Comparison of ENCODE assay signal across 8 mouse cellular contexts in the genomic region with DNA sequence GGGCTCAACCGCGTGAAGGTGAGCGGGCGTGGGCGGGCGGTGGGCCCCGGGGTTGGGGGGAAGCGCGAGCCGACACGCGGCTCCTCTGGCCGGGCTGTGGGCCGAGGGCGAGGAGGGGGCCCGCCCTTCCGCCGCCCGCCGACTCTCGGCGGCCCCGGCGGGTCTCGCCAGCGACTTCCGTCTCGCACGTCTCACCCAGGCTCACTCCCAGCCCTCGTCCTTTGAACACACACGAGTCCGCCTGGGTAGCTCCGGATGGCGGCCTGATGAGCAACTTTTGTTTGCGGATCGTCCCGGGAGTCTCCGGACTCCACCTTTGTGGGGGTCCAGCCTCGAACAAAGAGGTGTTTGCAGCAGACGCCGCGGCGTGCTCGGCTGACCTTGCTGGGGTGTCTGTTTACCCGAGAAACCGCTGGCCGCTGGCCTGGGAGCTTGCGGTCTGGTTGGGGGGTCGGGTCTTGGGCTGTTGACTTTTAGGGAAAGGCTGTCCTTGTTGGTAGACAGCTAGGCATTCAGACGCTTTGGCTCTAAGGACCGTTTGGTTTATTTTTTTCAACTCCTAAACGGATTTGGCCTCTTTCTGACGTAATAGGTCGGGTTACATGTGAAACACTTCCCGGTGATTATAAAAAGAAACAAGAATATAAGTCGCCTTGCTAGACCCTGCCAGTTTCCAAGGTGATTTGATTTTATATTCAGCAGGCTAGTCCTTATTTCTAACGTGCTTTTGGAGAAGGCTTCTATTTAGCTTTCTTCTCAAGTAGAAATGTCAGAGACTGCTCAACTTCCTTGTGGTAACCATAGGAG. TPM values are rescaled to one million over a fixed set of nuclear protein-coding genes. Genes with fewer than 3 reads are reported as not detected.
DNase-seq lines count a peak whose midpoint lies in the region; ATAC-seq and TF ChIP-seq lines count a peak whose summit lies in the region.

No protein-coding gene starts in this region.

- WGBS in heart, adult 2 months, result under 1% methylated on average over 57 of the region's 57 CpGs
- WGBS in limb, embryonic 10.5 days, result under 1% methylated on average over 56 of the region's 57 CpGs
- under 1% methylated on average over 56 of the region's 57 CpGs for WGBS in spleen, adult 2 months

- intact Hi-C loops in heart, adult 2 months (cut with DNase I), result loop anchor here (2.0 kb wide), 1 partner anchor 21 kb away; the partner anchor contains the start of gene Rpf1
- intact Hi-C loops in heart, postnatal 14 days (cut with DNase I), result loop anchor here (2.0 kb wide), 1 partner anchor 21 kb away; the partner anchor contains the start of gene Rpf1

- H3K4me1 ChIP-seq in heart, adult 2 months (ENCODE audit: control insufficient read depth, insufficient read depth, low read length), result peaks cover 15% of the 10 kb centered on the region
- peaks cover 17% of the 10 kb centered on the region for H3K4me1 ChIP-seq in limb, embryonic 10.5 days
- peaks cover 7% of the 10 kb centered on the region for H3K4me1 ChIP-seq in spleen, adult 2 months (ENCODE audit: control insufficient read depth, insufficient read depth, insufficient read length)

- H3K9ac ChIP-seq in heart, adult 2 months (ENCODE audit: low read depth, low read length), result peak overlapping the region; percentile 94

- peaks cover 35% of the 10 kb centered on the region for H3K36me3 ChIP-seq in heart, adult 2 months (ENCODE audit: control insufficient read depth, insufficient read depth, low read length)
- peaks cover 37% of the 10 kb centered on the region for H3K36me3 ChIP-seq in limb, embryonic 10.5 days
- peaks cover 7% of the 10 kb centered on the region for H3K36me3 ChIP-seq in spleen, adult 2 months (ENCODE audit: control insufficient read depth, insufficient read depth, low read length)

- peak overlapping the region; percentile 92 for H3K4me3 ChIP-seq in heart, adult 2 months
- peak overlapping the region; percentile 88 for H3K4me3 ChIP-seq in limb, embryonic 10.5 days
- H3K4me3 ChIP-seq in spleen, adult 2 months (ENCODE audit: extremely low read depth, insufficient read depth, insufficient read length), result peak overlapping the region; percentile 99

- DNase-seq in heart, adult 2 months, result no peak
- DNase-seq in heart, adult 11 months, result no peak
- DNase-seq in adipocyte (ENCODE audit: low spot score), result peak; percentile 77
- peak; percentile 72 to 77 for DNase-seq in heart, postnatal 14 days
- peak; percentile 82 for DNase-seq in limb, embryonic 10.5 days (ENCODE audit: low spot score)
- peak; percentile 64 for DNase-seq in mesoderm, embryonic 11.5 days (ENCODE audit: low read depth, low spot score)
- DNase-seq in spleen, adult 2 months (ENCODE audit: low read depth in 1 of 2, low spot score in 2 of 2), result peak in 1 of 2 experiments; percentile 58

- ATAC-seq in erythroblast, adult 5-6 weeks (replicated peaks; ENCODE audit: low FRiP score, poor library complexity, severe bottlenecking), result peak; percentile 38

- no peaks in the 10 kb centered on the region for H3K27me3 ChIP-seq in heart, adult 2 months (ENCODE audit: control insufficient read depth, insufficient read depth, low read length)
- H3K27me3 ChIP-seq in limb, embryonic 10.5 days (ENCODE audit: low read depth, poor library complexity, severe bottlenecking), result no peaks in the 10 kb centered on the region
- no peaks in the 10 kb centered on the region for H3K27me3 ChIP-seq in spleen, adult 2 months (ENCODE audit: control insufficient read depth, insufficient read depth, low read length)

- H3K9me3 ChIP-seq in limb, embryonic 10.5 days (replicated peaks), result no peaks in the 10 kb centered on the region

- no peak for TF ChIP-seq EP300 in heart, adult 2 months (IDR thresholded peaks at IDR 0.05; ENCODE audit: insufficient read depth, low read depth, low read length)

- TF ChIP-seq POLR2A in heart, adult 2 months (IDR thresholded peaks at IDR 0.05; ENCODE audit: insufficient read depth, low read depth, low read length), result peak; percentile 10; the same call in 1 of the 2 replicates
- TF ChIP-seq POLR2A in spleen, adult 2 months (IDR thresholded peaks at IDR 0.05; ENCODE audit: low read depth, low read length), result no peak

- peaks cover 7% of the 10 kb centered on the region for H3K79me2 ChIP-seq in heart, adult 2 months (replicated peaks; ENCODE audit: control insufficient read depth, insufficient read depth, low read length)

- no peak for TF ChIP-seq CTCF in heart, adult 2 months (IDR thresholded peaks at IDR 0.05)
- no peak for TF ChIP-seq CTCF in spleen, adult 2 months (IDR thresholded peaks at IDR 0.05; ENCODE audit: extremely low read depth, insufficient read depth, insufficient read length, insufficient replicate concordance)

- H3K27ac ChIP-seq in heart, adult 2 months, result peak overlapping the region; percentile 98
- peak overlapping the region; percentile 98 for H3K27ac ChIP-seq in limb, embryonic 10.5 days
- H3K27ac ChIP-seq in spleen, adult 2 months (ENCODE audit: insufficient read depth, low read length), result peak overlapping the region; percentile 93

RNA-seq across cellular contexts. Expression of gene Gng5, which starts 0.6 kb away (rescaled TPM):
- 100 to 1,000 TPM; 216 to 264 TPM for total RNA-seq in heart, adult 2 months (2021)
- 331 and 445 TPM in 2 replicates for polyA plus RNA-seq in heart, adult 2 months (2012; rRNA removed)
- 98.0 and 101 TPM in 2 replicates for total RNA-seq in erythroblast, adult 5-6 weeks (2015; ENCODE audit: low replicate concordance)
- total RNA-seq in erythroblast, adult 5-6 weeks (2017; ENCODE audit: low replicate concordance), result 56.7 and 69.8 TPM in 2 replicates
- total RNA-seq in heart, postnatal 14 days (2021), result 100 to 1,000 TPM; 201 to 215 TPM
- 1,264 and 1,383 TPM in 2 replicates for polyA plus RNA-seq in limb, embryonic 10.5 days (2016; fragmentation: Nextera tagmentation; extraction: Ambion mirVana)
- polyA plus RNA-seq in spleen, adult 2 months (2012; rRNA removed), result 178 and 234 TPM in 2 replicates

RNA-seq across cellular contexts. Expression of gene Spata1, which starts 0.7 kb away (rescaled TPM):
- 1 to 10 TPM; 1.4 to 2.3 TPM for total RNA-seq in heart, adult 2 months (2021)
- 1.2 and 1.8 TPM in 2 replicates for polyA plus RNA-seq in heart, adult 2 months (2012; rRNA removed)
- total RNA-seq in erythroblast, adult 5-6 weeks (2015; ENCODE audit: low replicate concordance), result 1.3 and 14.4 TPM in 2 replicates
- total RNA-seq in erythroblast, adult 5-6 weeks (2017; ENCODE audit: low replicate concordance), result 0.26 and 2.2 TPM in 2 replicates
- 1 to 10 TPM; 2.7 to 3.6 TPM for total RNA-seq in heart, postnatal 14 days (2021)
- polyA plus RNA-seq in limb, embryonic 10.5 days (2016; fragmentation: Nextera tagmentation; extraction: Ambion mirVana), result 3.9 and 6.8 TPM in 2 replicates
- polyA plus RNA-seq in spleen, adult 2 months (2012; rRNA removed), result 0.45 and 0.78 TPM in 2 replicates

RNA-seq across cellular contexts. Expression of gene Rpf1, which starts 21.0 kb away (rescaled TPM):
- total RNA-seq in heart, adult 2 months (2021), result 10 to 100 TPM; 13.0 to 15.3 TPM
- 5.8 and 12.3 TPM in 2 replicates for polyA plus RNA-seq in heart, adult 2 months (2012; rRNA removed)
- total RNA-seq in erythroblast, adult 5-6 weeks (2015; ENCODE audit: low replicate concordance), result 18.4 and 34.9 TPM in 2 replicates
- total RNA-seq in erythroblast, adult 5-6 weeks (2017; ENCODE audit: low replicate concordance), result 46.6 and 47.1 TPM in 2 replicates
- 10 to 100 TPM; 13.6 to 14.4 TPM for total RNA-seq in heart, postnatal 14 days (2021)
- 63.9 and 72.4 TPM in 2 replicates for polyA plus RNA-seq in limb, embryonic 10.5 days (2016; fragmentation: Nextera tagmentation; extraction: Ambion mirVana)
- polyA plus RNA-seq in spleen, adult 2 months (2012; rRNA removed), result 6.7 TPM in 2 replicates

RNA-seq across cellular contexts. Expression of gene Ctbs, which starts 50.6 kb away (rescaled TPM):
- 1 to 10 TPM; 3.2 to 3.7 TPM for total RNA-seq in heart, adult 2 months (2021)
- 1.7 and 3.6 TPM in 2 replicates for polyA plus RNA-seq in heart, adult 2 months (2012; rRNA removed)
- total RNA-seq in erythroblast, adult 5-6 weeks (2015; ENCODE audit: low replicate concordance), result 6.5 and 9.6 TPM in 2 replicates
- total RNA-seq in erythroblast, adult 5-6 weeks (2017; ENCODE audit: low replicate concordance), result 2.9 and 4.6 TPM in 2 replicates
- total RNA-seq in heart, postnatal 14 days (2021), result 1 to 10 TPM; 4.0 to 4.7 TPM
- 3.3 and 4.7 TPM in 2 replicates for polyA plus RNA-seq in limb, embryonic 10.5 days (2016; fragmentation: Nextera tagmentation; extraction: Ambion mirVana)
- 2.1 TPM in 2 replicates for polyA plus RNA-seq in spleen, adult 2 months (2012; rRNA removed)

Comparison
In these comparisons a context has a peak if more than half of its experiments do, and no peak if none do; other contexts are left out.
1. DNase-seq: peak in adipocyte (single experiment), heart, postnatal 14 days (2 of 2), limb, embryonic 10.5 days (single experiment) and mesoderm, embryonic 11.5 days (single experiment); none in heart, adult 2 months (0 of 2) and heart, adult 11 months (single experiment).
2. Peak in every context shown above with its lines, with median percentiles within 50 percentile points of each other: H3K27ac ChIP-seq and H3K4me3 ChIP-seq.